Mouse (Mus musculus) kidney, embryonic 14.5 days (tissue): Measurements from ENCODE around the gene Olfr630. TPM values are rescaled to one million over a fixed set of nuclear protein-coding genes. Genes with fewer than 3 reads are reported as not detected.
"Not testable (repeated sequence)": the region's sequence is repeated elsewhere in the genome, so short reads cannot be mapped to it uniquely, and the experiment has no call there.

Source experiments
- ATAC-seq: fragments of 200-750 bp; cut with Nextera tagmentation; 2 replicates; pipeline ENCODE4 v1.8.0; 2017; ENCODE audit warnings: moderate number of reproducible peaks, mild to moderate bottlenecking, moderate TSS enrichment, moderate library complexity; ENCODE audit not compliant: low FRiP score, low TSS enrichment
- H3K27ac ChIP-seq: fragments of 300-500 bp; sonication (generic); 2 replicates; pipeline ENCODE4 v1.5.1; 2014; ENCODE audit warnings: low read depth, mild to moderate bottlenecking, low read length, moderate library complexity, mixed read lengths
- H3K27me3 ChIP-seq: fragments of 300-500 bp; sonication (generic); 2 replicates; pipeline ENCODE4 v1.6.1; 2014; ENCODE audit warnings: mild to moderate bottlenecking, low read length; ENCODE audit not compliant: control insufficient read depth, insufficient read depth
- H3K36me3 ChIP-seq: fragments of 300-500 bp; sonication (generic); 2 replicates; pipeline ENCODE4 v1.6.1; 2014; ENCODE audit warnings: low read length, mixed read lengths; ENCODE audit not compliant: control insufficient read depth, insufficient read depth
- H3K4me1 ChIP-seq: fragments of 300-500 bp; sonication (generic); 2 replicates; pipeline ENCODE4 v1.6.1; 2014; ENCODE audit warnings: low read length, mixed read lengths; ENCODE audit not compliant: control insufficient read depth, insufficient read depth
- H3K4me2 ChIP-seq: fragments of 300-500 bp; sonication (generic); replicated peaks from 2 replicates; pipeline ENCODE4 v1.6.1; 2014; ENCODE audit warnings: low read depth, mild to moderate bottlenecking, low read length
- H3K4me3 ChIP-seq: fragments of 300-500 bp; sonication (generic); 2 replicates; pipeline ENCODE4 v1.5.1; 2014; ENCODE audit warnings: mild to moderate bottlenecking, low read length
- H3K9ac ChIP-seq: fragments of 300-500 bp; sonication (generic); 2 replicates; pipeline ENCODE4 v1.6.1; 2014; ENCODE audit warnings: low read depth, mild to moderate bottlenecking, low read length, moderate library complexity
- H3K9me3 ChIP-seq: fragments of 300-500 bp; sonication (generic); 2 replicates; pipeline ENCODE4 v1.6.1; 2016; ENCODE audit warnings: low read length; ENCODE audit not compliant: control insufficient read depth
- WGBS: fragments of 180-500 bp; shearing (Covaris S2); extraction: QIAGEN DNeasy Blood & Tissue Kit; methylation state at CpG from one replicate; pipeline ENCODE4 v1.1.7; 2014; 5-methylcytosine and 5-hydroxymethylcytosine counted together
- polyA plus RNA-seq: library from polyadenylated mRNA; unstranded; fragments of >200 nt; fragmentation: Nextera tagmentation; extraction: Ambion mirVana; gene quantifications from 2 replicates; pipeline ENCODE4 v1.2.1, GENCODE M21; 2014

Gene Olfr630
- polyA plus RNA-seq: not detected in 2 replicates

DNA sequence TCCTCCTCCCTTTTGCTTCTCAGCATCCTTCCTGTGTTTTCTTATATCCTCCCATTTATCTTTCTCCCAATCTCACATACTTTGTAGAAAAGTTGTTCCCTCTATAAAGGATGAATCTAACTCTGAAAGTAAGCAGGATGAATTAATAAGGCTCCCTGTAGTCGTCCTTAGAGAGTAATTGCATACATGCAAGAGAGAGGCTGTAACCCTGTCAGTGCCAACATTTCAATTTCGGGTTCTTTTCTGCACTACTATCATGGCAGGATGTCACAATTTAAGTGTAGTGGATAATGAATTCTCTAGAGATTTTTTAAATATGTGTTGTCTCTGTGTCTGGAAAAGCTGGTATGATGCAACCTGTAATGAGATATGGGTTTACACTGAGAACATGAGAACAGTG is at the start of gene Olfr630:
Gene Olfr630 (minus strand): TSS at position 101 of the 400 bp plus-strand sequence.
- Histone ChIP-seq H3K4me2 (no peak within 1 kb of the TSS), H3K4me1 (no peaks in the 10 kb centered on the region), H3K27ac (no peak within 1 kb of the TSS), H3K36me3 (no peaks in the 10 kb centered on the region), H3K4me3 (no peak within 1 kb of the TSS), H3K27me3 (no peaks in the 10 kb centered on the region), H3K9ac (no peak within 1 kb of the TSS), H3K9me3 (no peaks in the 10 kb centered on the region)
- ATAC-seq: no peak
- 46% methylated on average over 2 of the region's 2 CpGs for WGBS

- Histone ChIP-seq H3K27ac (no peak overlapping the region), H3K4me2 (no peak overlapping the region), H3K27me3 (no peaks in the 10 kb centered on the region), H3K9ac (no peak overlapping the region), H3K36me3 (no peaks in the 10 kb centered on the region), H3K9me3 (no peaks in the 10 kb centered on the region), H3K4me3 (no peak overlapping the region), H3K4me1 (no peaks in the 10 kb centered on the region)
- ATAC-seq: no peak
- 67% methylated on average over 1 of the region's 1 CpGs for WGBS
Measured at GRCm38 (mm10) chr7:103806856-103807255, 49.7 kb upstream of the Olfr630 start.

GRCm38 (mm10) chr7:103792669-103793388 is 35.7 kb upstream of the Olfr630 start:
- Histone ChIP-seq H3K27me3 (no peaks in the 10 kb centered on the region), H3K9me3 (no peaks in the 10 kb centered on the region), H3K4me1 (no peaks in the 10 kb centered on the region), H3K27ac (no peak overlapping the region), H3K4me3 (no peak overlapping the region), H3K36me3 (no peaks in the 10 kb centered on the region), H3K9ac (no peak overlapping the region), H3K4me2 (no peak overlapping the region)
- no peak for ATAC-seq
- WGBS: 29% methylated on average over 4 of the region's 4 CpGs

- Histone ChIP-seq H3K9me3 (no peaks in the 10 kb centered on the region), H3K4me1 (no peaks in the 10 kb centered on the region), H3K27me3 (no peaks in the 10 kb centered on the region), H3K4me3 (no peak within 1 kb of the TSS), H3K36me3 (no peaks in the 10 kb centered on the region), H3K4me2 (no peak within 1 kb of the TSS), H3K27ac (no peak within 1 kb of the TSS), H3K9ac (no peak within 1 kb of the TSS)
- 79% methylated on average over 3 of the region's 3 CpGs for WGBS
- ATAC-seq: no peak
Measured at GRCm38 (mm10) chr7:103791721-103792120, 34.6 kb upstream of the Olfr630 start, which contains the start of gene Olfr67. TSS of gene Olfr67 (minus strand) at chr7:103791821.

DNA sequence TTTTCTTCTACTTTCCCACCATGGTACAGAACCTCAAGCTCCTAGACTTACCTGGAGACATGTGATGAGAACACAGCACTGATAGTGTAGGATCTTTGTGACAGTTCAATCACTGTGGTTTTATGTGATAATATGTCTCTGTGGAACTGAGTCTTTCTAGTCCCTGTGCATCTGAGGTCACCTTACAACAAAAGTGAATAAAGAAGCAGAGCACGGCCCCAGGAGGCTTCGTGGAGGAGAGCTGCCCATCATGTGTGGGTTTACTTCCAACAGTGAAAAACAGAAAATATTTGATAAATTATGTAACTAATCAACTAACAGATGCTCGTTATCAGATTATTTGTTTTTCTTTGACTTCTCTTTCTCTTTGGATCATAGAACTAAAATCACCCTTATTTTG is 22.5 kb upstream of the Olfr630 start, which contains the start of gene Olfr68:
Gene Olfr68 (minus strand): TSS at position 101 of the 400 bp plus-strand sequence.
- no peak within 1 kb of the TSS for H3K4me3 ChIP-seq
- H3K4me2 ChIP-seq: no peak within 1 kb of the TSS
- H3K9me3 ChIP-seq: no peaks in the 10 kb centered on the region
- 78% methylated on average over 3 of the region's 3 CpGs for WGBS
- no peaks in the 10 kb centered on the region for H3K27me3 ChIP-seq
- no peak within 1 kb of the TSS for H3K9ac ChIP-seq
- no peaks in the 10 kb centered on the region for H3K4me1 ChIP-seq
- no peak within 1 kb of the TSS for H3K27ac ChIP-seq
- H3K36me3 ChIP-seq: no peaks in the 10 kb centered on the region
- no peak for ATAC-seq

DNA sequence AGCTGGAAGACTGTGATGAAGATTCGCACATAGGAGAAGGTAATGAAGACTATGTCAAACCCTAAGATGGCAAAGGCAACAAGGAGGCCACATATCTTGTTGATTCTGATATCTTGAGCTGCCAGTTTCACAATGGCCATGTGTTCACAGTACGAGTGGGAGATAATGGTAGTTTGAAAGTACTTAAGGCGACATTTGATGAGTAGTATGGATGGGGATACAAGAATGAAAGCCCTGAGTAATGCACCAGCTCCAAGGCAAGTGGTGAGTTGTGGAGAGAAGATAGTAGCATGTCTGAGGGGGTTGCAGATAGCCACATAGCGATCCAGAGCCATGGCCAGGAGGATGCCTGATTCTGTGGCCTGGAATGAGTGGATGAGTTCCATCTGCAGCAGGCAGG is 20.5 kb upstream of the Olfr630 start:
- H3K4me2 ChIP-seq, H3K27ac ChIP-seq, H3K9ac ChIP-seq, H3K27me3 ChIP-seq, H3K4me3 ChIP-seq, H3K36me3 ChIP-seq, H3K4me1 ChIP-seq, ATAC-seq, H3K9me3 ChIP-seq: not testable (repeated sequence)
- WGBS: 76% methylated on average over 4 of the region's 4 CpGs

- Histone ChIP-seq H3K4me3 (no peak within 1 kb of the TSS), H3K9me3 (no peaks in the 10 kb centered on the region), H3K27me3 (no peaks in the 10 kb centered on the region), H3K36me3 (no peaks in the 10 kb centered on the region), H3K4me1 (no peaks in the 10 kb centered on the region), H3K27ac (no peak within 1 kb of the TSS), H3K4me2 (no peak within 1 kb of the TSS), H3K9ac (no peak within 1 kb of the TSS)
- WGBS: 86% methylated on average over 2 of the region's 2 CpGs
- ATAC-seq: no peak
Measured at GRCm38 (mm10) chr7:103771494-103771893, 14.4 kb upstream of the Olfr630 start, which contains the start of gene Olfr69. TSS of gene Olfr69 (minus strand) at chr7:103771594.

DNA sequence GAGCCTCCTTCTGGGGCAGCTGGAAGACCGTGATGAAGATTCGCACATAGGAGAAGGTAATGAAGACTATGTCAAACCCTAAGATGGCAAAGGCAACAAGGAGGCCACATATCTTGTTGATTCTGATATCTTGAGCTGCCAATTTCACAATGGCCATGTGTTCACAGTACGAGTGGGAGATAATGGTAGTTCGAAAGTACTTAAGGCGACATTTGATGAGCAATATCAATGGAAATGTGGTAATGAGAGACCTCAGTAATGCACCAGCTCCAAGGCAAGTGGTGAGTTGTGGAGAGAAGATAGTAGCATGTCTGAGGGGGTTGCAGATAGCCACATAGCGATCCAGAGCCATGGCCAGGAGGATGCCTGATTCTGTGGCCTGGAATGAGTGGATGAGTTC is 10.6 kb upstream of the Olfr630 start:
- H3K9ac ChIP-seq, H3K4me1 ChIP-seq, H3K27me3 ChIP-seq, H3K27ac ChIP-seq, H3K4me3 ChIP-seq, H3K36me3 ChIP-seq, H3K4me2 ChIP-seq, H3K9me3 ChIP-seq, ATAC-seq: not testable (repeated sequence)
- WGBS: 87% methylated on average over 5 of the region's 6 CpGs

GRCm38 (mm10) chr7:103762212-103762611 is 5.1 kb upstream of the Olfr630 start:
- not testable (repeated sequence) for H3K9me3 ChIP-seq, H3K27ac ChIP-seq, ATAC-seq, H3K4me2 ChIP-seq, H3K36me3 ChIP-seq, H3K9ac ChIP-seq, H3K4me1 ChIP-seq, H3K4me3 ChIP-seq, H3K27me3 ChIP-seq
- WGBS: 92% methylated on average over 6 of the region's 6 CpGs
